Mouse (Mus musculus): ENCODE results near the gene Exo1.

Exo1 gene

GRCm38 (mm10) chr1:175946718-175947315, 66.4 kb downstream of the Exo1 start:
- in situ Hi-C loops (cut with MboI, MseI): loop anchor here (25.0 kb wide), 1 partner anchor 915 kb away; no protein-coding TSS in a partner anchor

- in situ Hi-C loops (cut with MboI, MseI): no loop called here
Observed at GRCm38 (mm10) chr1:175950421-175950820, 70.0 kb downstream of the Exo1 start.

GRCm38 (mm10) chr1:175950851-175951250, 70.5 kb downstream of the Exo1 start:
- in situ Hi-C loops (cut with MboI, MseI): no loop called here

- in situ Hi-C loops (cut with MboI, MseI): no loop called here
Observed at GRCm38 (mm10) chr1:175961786-175962185, 81.4 kb downstream of the Exo1 start.

All from T-helper 1 cell (primary cell).